Mouse (Mus musculus) heart, postnatal 0 days (tissue): ENCODE measurements around the gene Bpifb1.

Source experiments
- CTCF ChIP-seq: IDR thresholded peaks from 2 replicates; pipeline ENCODE4 v1.5.1; 2016; ENCODE audit warnings: antibody characterized with exemption, control low read depth, low read depth
- EP300 ChIP-seq: IDR thresholded peaks from 2 replicates; pipeline ENCODE4 v1.6.1; 2016; ENCODE audit warnings: antibody characterized with exemption, low read depth

- no peak for TF ChIP-seq CTCF
- TF ChIP-seq EP300, result no peak
Measured at GRCm38 (mm10) chr2:154147496-154147895, 43.1 kb upstream of the Bpifb1 start.
